Mouse (Mus musculus) erythroblast, embryonic 14.5 days (primary cell): Measurements from ENCODE around the gene Ptprk.

Experiments used
- GATA1 ChIP-seq: IDR thresholded peaks from 2 replicates; pipeline ENCODE4 v1.6.1; 2012; ENCODE audit warnings: low read length, inconsistent platforms, mixed read lengths
- TAL1 ChIP-seq: IDR thresholded peaks from 3 replicates; pipeline ENCODE4 v1.6.1; 2012; ENCODE audit warnings: low read length, inconsistent platforms, mixed read lengths

DNA sequence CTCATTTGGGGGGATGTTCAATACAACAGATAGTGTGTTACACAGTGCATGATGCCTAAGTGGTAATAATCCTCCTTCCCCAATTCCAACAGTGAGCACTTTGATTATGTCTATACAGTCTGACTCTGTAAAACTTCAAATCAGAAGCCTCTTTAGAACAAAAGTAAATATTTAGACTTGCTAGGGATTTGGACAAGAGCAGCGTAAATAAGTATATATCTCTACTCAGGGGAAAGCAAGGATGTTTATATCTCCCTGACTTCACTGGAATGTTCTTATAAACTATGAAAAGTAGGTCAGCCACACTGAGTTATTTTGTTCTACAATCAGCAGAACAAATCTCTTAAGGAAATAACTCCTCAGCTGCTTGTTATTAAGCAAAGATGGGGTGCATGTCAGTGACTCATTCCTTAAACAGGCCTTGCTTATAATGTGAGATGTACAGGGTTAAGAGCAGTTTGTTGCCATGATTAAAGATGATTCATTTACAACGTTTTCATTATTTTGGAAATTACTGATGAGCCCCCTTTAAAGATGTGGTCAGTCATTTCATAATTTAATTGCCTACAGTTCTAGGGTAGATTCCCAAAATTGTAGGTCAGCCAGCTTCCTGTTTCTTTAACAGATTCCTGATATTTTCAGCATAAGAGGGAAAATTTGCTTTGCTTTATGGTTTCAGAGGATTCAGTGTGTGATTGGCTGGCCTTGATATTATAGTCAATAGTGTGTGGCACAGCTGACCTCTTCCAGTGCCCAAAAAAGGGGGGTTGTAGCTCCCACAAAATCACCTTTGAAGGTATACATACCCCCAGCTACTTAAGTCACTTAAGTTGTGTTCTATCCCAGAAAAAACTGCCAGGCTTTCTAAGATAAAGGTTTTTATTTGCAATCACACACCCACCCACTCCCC, 321.2 kb downstream of the Ptprk start:
- no peak for TF ChIP-seq GATA1
- no peak for TF ChIP-seq TAL1
